Mouse (Mus musculus): ENCODE results near the gene Auts2. TPM values are rescaled to one million over a fixed set of nuclear protein-coding genes. Genes with fewer than 3 reads are reported as not detected.

Gene Auts2
- total RNA-seq, 1 experiment = 9.9 TPM

- H3K27ac ChIP-seq (ENCODE audit: insufficient read depth, low read depth, low read length, poor library complexity, severe bottlenecking) = no peak overlapping the region
- no peaks in the 10 kb centered on the region for H3K9me3 ChIP-seq (ENCODE audit: control insufficient read depth, insufficient read depth, low read depth, low read length)
- no peaks in the 10 kb centered on the region for H3K4me1 ChIP-seq (ENCODE audit: control insufficient read depth in 2 of 2, insufficient read depth in 2 of 2, low read length in 2 of 2, poor library complexity in 1 of 2)
- TF ChIP-seq HCFC1 (IDR thresholded peaks at IDR 0.05; ENCODE audit: borderline replicate concordance, insufficient read depth, low read length) (no peak), ZC3H11A (IDR thresholded peaks at IDR 0.05; ENCODE audit: borderline replicate concordance, low read depth, low read length) (no peak), MAFK (IDR thresholded peaks at IDR 0.05; ENCODE audit: insufficient read depth, low read depth, low read length) (no peak), CHD2 (IDR thresholded peaks at IDR 0.05; ENCODE audit: low read depth, low read length) (no peak), ZNF384 (IDR thresholded peaks at IDR 0.05; ENCODE audit: low read depth, low read length) (no peak)
- in situ Hi-C loops (cut with MboI; ENCODE audit: low sequenced_read_pairs in 2 of 2, unreplicated experiment in 2 of 2) = no loop called here
- H3K36me3 ChIP-seq (ENCODE audit: control insufficient read depth, insufficient read depth, low read length, poor library complexity, severe bottlenecking) = no peaks in the 10 kb centered on the region
- no peak overlapping the region for H3K4me3 ChIP-seq (ENCODE audit: insufficient read depth in 1 of 2, low read depth in 1 of 2, low read length in 2 of 2, poor library complexity in 1 of 2, severe bottlenecking in 1 of 2)
- H3K9ac ChIP-seq (ENCODE audit: insufficient read depth, low read depth, low read length, poor library complexity, severe bottlenecking) = no peak overlapping the region
- DNase-seq (ENCODE audit: low read depth, low spot score) = no peak
Observed at GRCm38 (mm10) chr5:131961859-131962258, 581.3 kb downstream of the Auts2 start.

GRCm38 (mm10) chr5:131960432-131960831 lies 582.7 kb downstream of the Auts2 start:
- in situ Hi-C loops (cut with MboI; ENCODE audit: low sequenced_read_pairs in 2 of 2, unreplicated experiment in 2 of 2) = no loop called here
- Histone ChIP-seq H3K4me1 (ENCODE audit: control insufficient read depth in 2 of 2, insufficient read depth in 2 of 2, low read length in 2 of 2, poor library complexity in 1 of 2) (no peaks in the 10 kb centered on the region), H3K36me3 (ENCODE audit: control insufficient read depth, insufficient read depth, low read length, poor library complexity, severe bottlenecking) (no peaks in the 10 kb centered on the region), H3K9me3 (ENCODE audit: control insufficient read depth, insufficient read depth, low read depth, low read length) (no peaks in the 10 kb centered on the region), H3K27ac (ENCODE audit: insufficient read depth, low read depth, low read length, poor library complexity, severe bottlenecking) (no peak overlapping the region), H3K4me3 (ENCODE audit: insufficient read depth in 1 of 2, low read depth in 1 of 2, low read length in 2 of 2, poor library complexity in 1 of 2, severe bottlenecking in 1 of 2) (no peak overlapping the region), H3K9ac (ENCODE audit: insufficient read depth, low read depth, low read length, poor library complexity, severe bottlenecking) (no peak overlapping the region)
- TF ChIP-seq HCFC1 (IDR thresholded peaks at IDR 0.05; ENCODE audit: borderline replicate concordance, insufficient read depth, low read length) (no peak), CHD2 (IDR thresholded peaks at IDR 0.05; ENCODE audit: low read depth, low read length) (no peak), ZNF384 (IDR thresholded peaks at IDR 0.05; ENCODE audit: low read depth, low read length) (no peak), ZC3H11A (IDR thresholded peaks at IDR 0.05; ENCODE audit: borderline replicate concordance, low read depth, low read length) (no peak), MAFK (IDR thresholded peaks at IDR 0.05; ENCODE audit: insufficient read depth, low read depth, low read length) (no peak)
- DNase-seq (ENCODE audit: low read depth, low spot score) = no peak

GRCm38 (mm10) chr5:131956998-131957397 lies 586.1 kb downstream of the Auts2 start:
- no peak overlapping the region for H3K27ac ChIP-seq (ENCODE audit: insufficient read depth, low read depth, low read length, poor library complexity, severe bottlenecking)
- no peak for DNase-seq (ENCODE audit: low read depth, low spot score)

GRCm38 (mm10) chr5:131956090-131956489 lies 587.1 kb downstream of the Auts2 start:
- H3K9me3 ChIP-seq (ENCODE audit: control insufficient read depth, insufficient read depth, low read depth, low read length) = no peaks in the 10 kb centered on the region
- in situ Hi-C loops (cut with MboI; ENCODE audit: low sequenced_read_pairs in 2 of 2, unreplicated experiment in 2 of 2) = no loop called here
- TF ChIP-seq MAFK (IDR thresholded peaks at IDR 0.05; ENCODE audit: insufficient read depth, low read depth, low read length) (no peak), CHD2 (IDR thresholded peaks at IDR 0.05; ENCODE audit: low read depth, low read length) (no peak), HCFC1 (IDR thresholded peaks at IDR 0.05; ENCODE audit: borderline replicate concordance, insufficient read depth, low read length) (no peak), ZC3H11A (IDR thresholded peaks at IDR 0.05; ENCODE audit: borderline replicate concordance, low read depth, low read length) (no peak), ZNF384 (IDR thresholded peaks at IDR 0.05; ENCODE audit: low read depth, low read length) (no peak)
- no peak overlapping the region for H3K4me3 ChIP-seq (ENCODE audit: insufficient read depth in 1 of 2, low read depth in 1 of 2, low read length in 2 of 2, poor library complexity in 1 of 2, severe bottlenecking in 1 of 2)
- H3K27ac ChIP-seq (ENCODE audit: insufficient read depth, low read depth, low read length, poor library complexity, severe bottlenecking) = no peak overlapping the region
- DNase-seq (ENCODE audit: low read depth, low spot score) = no peak
- H3K36me3 ChIP-seq (ENCODE audit: control insufficient read depth, insufficient read depth, low read length, poor library complexity, severe bottlenecking) = no peaks in the 10 kb centered on the region
- H3K4me1 ChIP-seq (ENCODE audit: control insufficient read depth in 2 of 2, insufficient read depth in 2 of 2, low read length in 2 of 2, poor library complexity in 1 of 2) = no peaks in the 10 kb centered on the region
- H3K9ac ChIP-seq (ENCODE audit: insufficient read depth, low read depth, low read length, poor library complexity, severe bottlenecking) = no peak overlapping the region

More at GRCm38 (mm10) chr5:131956998-131957397, 586.1 kb downstream of the Auts2 start:
- no peaks in the 10 kb centered on the region for H3K9me3 ChIP-seq (ENCODE audit: control insufficient read depth, insufficient read depth, low read depth, low read length)
- H3K9ac ChIP-seq (ENCODE audit: insufficient read depth, low read depth, low read length, poor library complexity, severe bottlenecking) = no peak overlapping the region
- TF ChIP-seq ZNF384 (IDR thresholded peaks at IDR 0.05; ENCODE audit: low read depth, low read length) (no peak), HCFC1 (IDR thresholded peaks at IDR 0.05; ENCODE audit: borderline replicate concordance, insufficient read depth, low read length) (no peak), MAFK (IDR thresholded peaks at IDR 0.05; ENCODE audit: insufficient read depth, low read depth, low read length) (no peak)
- H3K4me3 ChIP-seq (ENCODE audit: insufficient read depth in 1 of 2, low read depth in 1 of 2, low read length in 2 of 2, poor library complexity in 1 of 2, severe bottlenecking in 1 of 2) = no peak overlapping the region
- H3K36me3 ChIP-seq (ENCODE audit: control insufficient read depth, insufficient read depth, low read length, poor library complexity, severe bottlenecking) = no peaks in the 10 kb centered on the region
- no peaks in the 10 kb centered on the region for H3K4me1 ChIP-seq (ENCODE audit: control insufficient read depth in 2 of 2, insufficient read depth in 2 of 2, low read length in 2 of 2, poor library complexity in 1 of 2)
- in situ Hi-C loops (cut with MboI; ENCODE audit: low sequenced_read_pairs in 2 of 2, unreplicated experiment in 2 of 2) = no loop called here
